Mouse (Mus musculus) cerebellum, adult 9-10 months (tissue): ENCODE measurements around the gene St3gal2.
"Not testable (repeated sequence)": the region's sequence is repeated elsewhere in the genome, so short reads cannot be mapped to it uniquely, and the experiment has no call there.

Source experiments
- DNase-seq: peaks from one replicate; pipeline ENCODE4 v3.0.0; 2022

The St3gal2 gene

GRCm38 (mm10) chr8:110911576-110912570 is 7.8 kb upstream of the St3gal2 start:
- no peak for DNase-seq

- no peak for DNase-seq
Observed at GRCm38 (mm10) chr8:110917415-110917814, 2.3 kb upstream of the St3gal2 start.

- no peak for DNase-seq
Observed at GRCm38 (mm10) chr8:110918027-110918426, 1.7 kb upstream of the St3gal2 start.

GRCm38 (mm10) chr8:110918460-110918859 is 1.3 kb upstream of the St3gal2 start:
- no peak for DNase-seq

GRCm38 (mm10) chr8:110920032-110920772 is 480 bp downstream of the St3gal2 start:
- DNase-seq, result peak; percentile 76

GRCm38 (mm10) chr8:110920773-110921277 is 1.1 kb downstream of the St3gal2 start:
- DNase-seq, result no peak

GRCm38 (mm10) chr8:110921492-110922230 is 1.9 kb downstream of the St3gal2 start:
- no peak for DNase-seq

- DNase-seq, result no peak
Observed at GRCm38 (mm10) chr8:110925691-110926140, 6.0 kb downstream of the St3gal2 start.

GRCm38 (mm10) chr8:110926690-110927089 is 7.0 kb downstream of the St3gal2 start:
- no peak for DNase-seq

GRCm38 (mm10) chr8:110928435-110928834 is 8.7 kb downstream of the St3gal2 start:
- DNase-seq, result no peak

- DNase-seq, result peak; percentile 36
Observed at GRCm38 (mm10) chr8:110929066-110929465, 9.3 kb downstream of the St3gal2 start.

- DNase-seq, result not testable (repeated sequence)
Observed at GRCm38 (mm10) chr8:110929672-110930071, 9.9 kb downstream of the St3gal2 start.

- DNase-seq, result peak; percentile 91
Observed at GRCm38 (mm10) chr8:110931176-110931939, 11.6 kb downstream of the St3gal2 start.

GRCm38 (mm10) chr8:110932444-110932843 is 12.7 kb downstream of the St3gal2 start:
- no peak for DNase-seq

GRCm38 (mm10) chr8:110933272-110933671 is 13.6 kb downstream of the St3gal2 start:
- no peak for DNase-seq

GRCm38 (mm10) chr8:110936217-110936616 is 16.5 kb downstream of the St3gal2 start:
- peak; percentile 78 for DNase-seq

GRCm38 (mm10) chr8:110938882-110939589 is 19.3 kb downstream of the St3gal2 start:
- peak; percentile 90 for DNase-seq

- peak; percentile 94 for DNase-seq
Observed at GRCm38 (mm10) chr8:110940682-110941452, 21.1 kb downstream of the St3gal2 start.

- DNase-seq, result peak; percentile 89
Observed at GRCm38 (mm10) chr8:110941453-110941948, 21.8 kb downstream of the St3gal2 start.

GRCm38 (mm10) chr8:110944276-110944876 is 24.7 kb downstream of the St3gal2 start:
- DNase-seq, result no peak
